Mouse (Mus musculus): ENCODE measurements at regions not wholly inside any gene's neighbourhood (a gene's known extent, or its start where the extent isn't known, plus 50 kb on each side); places are given as distances from the start of the nearest gene placed in this dataset.

GRCm38 (mm10) chr1:57269679-57270354 lies 107.6 kb upstream of the 1700066M21Rik start:
- DNase-seq (ENCODE audit: low spot score) = no peak

DNA sequence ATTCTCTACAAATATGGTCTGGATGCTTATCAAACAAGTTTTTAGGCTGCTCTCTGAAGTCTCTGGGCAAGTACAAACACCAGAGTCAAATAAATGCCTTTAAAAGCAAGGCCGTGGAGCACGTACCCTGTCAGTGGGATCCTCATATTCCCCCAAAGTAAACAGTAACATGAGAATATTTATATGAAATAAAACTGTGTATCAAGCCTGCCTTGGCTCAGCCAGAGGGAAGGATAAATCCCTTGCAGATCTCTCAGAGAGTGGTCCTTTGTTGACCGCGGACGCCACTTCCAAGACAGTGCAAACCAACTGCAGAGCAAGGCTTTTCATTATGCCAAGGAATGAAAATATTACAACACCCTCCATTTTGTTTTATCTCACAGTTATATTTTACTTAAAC lies 104.8 kb upstream of the 1700066M21Rik start:
- DNase-seq (ENCODE audit: low spot score) = no peak

GRCm38 (mm10) chr1:57281549-57281948 lies 95.9 kb upstream of the 1700066M21Rik start:
- DNase-seq (ENCODE audit: low spot score) = no peak

DNA sequence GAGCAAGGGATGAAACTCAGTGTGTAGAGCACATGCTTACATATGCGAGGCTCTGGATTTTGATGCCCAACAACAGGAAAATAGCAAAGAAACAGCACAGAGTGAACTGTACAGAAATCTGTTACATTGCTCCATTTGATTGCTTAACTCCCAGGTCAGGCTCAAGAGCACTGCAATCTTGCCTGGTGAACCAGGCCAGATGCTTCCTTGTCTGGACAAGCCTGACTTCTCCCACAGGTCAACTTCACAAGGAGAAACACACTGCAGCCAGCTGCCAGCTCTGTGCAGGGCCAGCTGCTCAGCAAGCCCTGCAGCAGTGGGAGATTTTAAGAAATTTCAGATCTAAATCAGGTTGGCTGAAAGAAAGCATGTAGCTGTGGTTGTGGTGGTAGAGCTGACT lies 81.2 kb upstream of the 1700066M21Rik start:
- DNase-seq (ENCODE audit: low spot score) = no peak

- no peak for DNase-seq (ENCODE audit: low spot score)
These were observed 78.9 kb upstream of the 1700066M21Rik start for GRCm38 (mm10) chr1:57298557-57298956.

- DNase-seq (ENCODE audit: low spot score) = no peak
These were observed 76.0 kb upstream of the 1700066M21Rik start for GRCm38 (mm10) chr1:57301260-57301979.

DNA sequence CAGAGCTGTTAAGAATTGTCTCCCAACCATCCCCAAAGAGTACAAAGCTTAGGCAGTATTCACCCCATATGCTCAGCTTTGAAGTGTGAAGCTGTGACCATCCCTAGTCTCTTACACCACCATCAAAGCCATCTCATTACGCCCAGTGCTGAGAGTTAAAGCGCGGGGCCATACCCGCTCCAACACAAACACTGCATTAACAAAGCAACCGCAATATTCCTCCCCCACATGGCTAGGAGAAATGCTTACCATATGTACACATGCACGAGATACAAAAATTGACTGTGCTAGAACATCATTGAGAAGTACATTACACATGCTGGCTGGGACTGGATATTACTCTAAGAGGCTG lies 75.5 kb upstream of the 1700066M21Rik start:
- DNase-seq (ENCODE audit: low spot score) = no peak

GRCm38 (mm10) chr1:57304757-57305156 lies 72.7 kb upstream of the 1700066M21Rik start:
- DNase-seq (ENCODE audit: low spot score) = no peak

- no peak for DNase-seq (ENCODE audit: low spot score)
These were observed 54.9 kb upstream of the 1700066M21Rik start for GRCm38 (mm10) chr1:57322535-57322934.

DNA sequence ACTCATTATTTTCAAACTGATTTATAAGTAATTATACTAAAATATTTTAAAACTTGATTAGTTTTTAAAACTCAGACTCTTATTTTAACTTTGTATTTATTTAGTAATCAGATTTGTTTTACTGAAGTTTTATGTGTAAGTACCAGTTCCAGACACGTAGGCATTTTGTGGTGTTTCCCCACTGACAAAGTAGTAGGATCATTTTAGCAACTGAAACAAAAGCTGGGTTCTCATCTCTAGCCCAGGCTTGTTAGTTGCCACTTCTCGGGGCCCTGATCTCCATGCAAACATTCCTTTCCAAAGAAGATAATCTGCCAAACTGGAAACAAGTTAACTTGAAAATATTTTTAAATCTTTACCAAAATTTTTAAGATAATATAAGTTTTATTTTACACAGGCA lies 54.3 kb upstream of the 1700066M21Rik start:
- DNase-seq (ENCODE audit: low spot score) = no peak

DNA sequence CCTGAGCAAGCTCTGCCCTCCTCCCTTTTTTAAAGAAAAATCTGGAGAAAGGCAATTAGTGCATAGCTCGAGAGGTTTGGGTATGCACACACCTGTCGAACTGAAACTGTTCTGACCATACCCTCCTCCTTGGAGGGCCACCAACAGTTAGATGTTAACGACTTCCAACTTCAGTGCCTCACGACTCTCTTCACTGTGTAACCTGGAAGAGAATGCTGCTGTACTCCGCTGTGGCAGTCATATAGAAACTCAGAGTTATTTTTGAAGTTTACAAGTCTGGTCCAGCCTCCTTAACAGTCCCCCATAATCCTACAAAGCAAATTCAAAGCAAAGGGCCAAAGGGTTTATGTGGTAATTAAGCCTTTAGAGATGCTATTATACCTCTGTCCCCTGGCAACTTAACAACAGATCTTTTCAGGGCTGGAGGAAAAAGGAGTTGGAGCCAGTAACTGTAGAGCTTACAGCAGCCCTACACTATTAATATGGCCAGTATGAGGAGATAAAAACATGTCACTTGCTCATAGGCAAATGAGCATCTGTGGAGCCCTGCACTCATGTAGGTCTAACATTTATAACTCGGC lies 51.7 kb upstream of the 1700066M21Rik start:
- no peak for DNase-seq (ENCODE audit: low spot score)

All from testis, postnatal 14 days (tissue).